Mouse (Mus musculus): ENCODE measurements at regions not wholly inside any gene's neighbourhood (a gene's known extent, or its start where the extent isn't known, plus 50 kb on each side); places are given as distances from the start of the nearest gene placed in this dataset.

GRCm38 (mm10) chrX:11435338-11435737, 107.7 kb downstream of the H2al1j start:
- TF ChIP-seq CTCF (IDR thresholded peaks at IDR 0.05; ENCODE audit: borderline replicate concordance, extremely low read depth, insufficient read depth, insufficient read length) = no peak
- DNase-seq (ENCODE audit: low read depth) = no peak

DNA sequence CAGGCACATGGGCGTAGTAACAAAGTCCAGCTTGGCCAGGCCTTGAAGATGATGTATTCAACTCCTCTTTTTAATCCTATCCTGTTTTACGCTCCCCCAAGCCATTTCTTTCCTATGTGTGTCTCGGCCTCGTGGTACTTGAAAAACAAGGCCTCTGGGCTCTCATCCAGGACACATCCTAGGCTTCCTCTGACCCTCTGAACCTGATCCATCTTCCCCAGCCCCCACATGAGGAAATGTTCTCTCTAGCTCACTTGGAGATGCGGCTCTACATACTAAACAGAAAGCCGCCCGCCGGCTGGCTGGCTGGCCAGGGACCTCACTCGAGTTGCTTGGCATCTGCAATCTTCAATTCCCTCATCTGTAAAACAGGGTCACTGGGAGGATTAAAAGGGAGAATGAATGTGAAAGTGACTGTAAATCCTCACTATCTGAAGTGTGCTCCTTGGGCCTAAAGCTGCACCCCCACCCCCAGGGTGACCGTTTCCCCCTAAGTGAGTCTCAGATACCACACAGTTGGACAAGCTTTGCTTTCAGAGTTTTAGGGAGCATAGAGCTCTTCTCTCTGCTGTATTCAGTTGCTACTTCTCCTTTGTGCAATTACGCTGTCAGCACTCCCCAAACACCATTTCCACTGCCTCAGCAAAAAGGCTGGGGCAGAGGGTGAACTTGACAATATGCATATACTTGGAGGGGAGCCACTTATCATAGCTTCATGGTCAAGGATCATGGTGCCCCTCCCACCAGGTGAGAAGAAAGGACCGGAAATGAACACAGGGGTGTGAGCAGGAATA, 109.7 kb downstream of the H2al1j start:
- TF ChIP-seq CTCF (IDR thresholded peaks at IDR 0.05; ENCODE audit: borderline replicate concordance, extremely low read depth, insufficient read depth, insufficient read length) = no peak
- peak; percentile 83 for DNase-seq (ENCODE audit: low read depth)

- TF ChIP-seq POLR2A (IDR thresholded peaks at IDR 0.05; ENCODE audit: borderline replicate concordance, extremely low read depth, insufficient read depth, insufficient read length, poor library complexity, severe bottlenecking) (no peak), CTCF (IDR thresholded peaks at IDR 0.05; ENCODE audit: borderline replicate concordance, extremely low read depth, insufficient read depth, insufficient read length) (peak; percentile 26; the same call in 1 of the 2 replicates)
- no peak for DNase-seq (ENCODE audit: low read depth)
These were observed 115.9 kb downstream of the H2al1j start for GRCm38 (mm10) chrX:11443543-11443942.

DNA sequence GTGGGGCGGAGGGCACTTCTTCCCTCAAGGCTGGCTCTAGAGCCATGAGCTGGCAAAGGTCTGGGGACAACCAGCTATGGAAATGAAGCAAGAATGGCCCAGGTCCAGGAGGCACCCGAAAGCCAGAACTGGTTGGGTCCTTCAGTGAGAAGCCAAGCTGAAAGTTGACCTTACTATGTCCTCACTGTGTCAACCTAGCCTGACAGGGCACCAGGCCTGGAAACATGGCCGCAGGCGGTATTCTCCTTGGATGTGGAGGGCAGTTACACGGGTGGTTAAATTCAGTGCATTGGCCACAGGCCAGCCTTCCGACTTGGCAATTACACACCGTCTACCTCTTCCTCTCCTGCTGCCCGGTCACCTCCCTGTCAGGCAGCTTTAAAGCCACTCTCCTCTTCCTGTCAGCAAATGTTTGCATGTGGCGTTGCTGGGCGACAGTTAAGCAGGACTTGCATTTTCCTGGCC, 116.7 kb downstream of the H2al1j start:
- TF ChIP-seq CTCF (IDR thresholded peaks at IDR 0.05; ENCODE audit: borderline replicate concordance, extremely low read depth, insufficient read depth, insufficient read length) = no peak
- TF ChIP-seq POLR2A (IDR thresholded peaks at IDR 0.05; ENCODE audit: borderline replicate concordance, extremely low read depth, insufficient read depth, insufficient read length, poor library complexity, severe bottlenecking) = no peak
- no peak for DNase-seq (ENCODE audit: low read depth)

DNA sequence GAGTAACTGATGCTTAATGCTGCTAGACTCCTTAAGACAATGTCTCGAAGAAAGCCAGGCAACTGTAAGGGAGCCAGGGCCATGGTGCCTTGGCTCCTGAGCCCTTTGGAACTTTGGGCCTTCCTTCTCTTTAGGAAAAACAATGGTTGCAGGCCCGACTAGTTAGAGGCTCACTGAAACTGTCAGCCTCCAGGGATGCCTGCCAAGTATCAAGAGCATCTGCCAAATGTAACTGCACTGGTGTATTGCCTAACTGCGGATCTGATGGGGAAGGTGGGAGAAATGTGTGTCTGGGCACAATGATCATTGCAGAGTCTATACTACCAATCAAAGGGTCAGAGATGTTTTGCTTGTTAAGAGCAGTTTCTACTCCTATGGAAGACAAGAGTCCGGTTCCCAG, 121.1 kb downstream of the H2al1j start:
- TF ChIP-seq CTCF (IDR thresholded peaks at IDR 0.05; ENCODE audit: borderline replicate concordance, extremely low read depth, insufficient read depth, insufficient read length) = no peak
- TF ChIP-seq POLR2A (IDR thresholded peaks at IDR 0.05; ENCODE audit: borderline replicate concordance, extremely low read depth, insufficient read depth, insufficient read length, poor library complexity, severe bottlenecking) = no peak
- DNase-seq (ENCODE audit: low read depth) = peak; percentile 70

- peak; percentile 35 for DNase-seq (ENCODE audit: low read depth)
- no peak for TF ChIP-seq CTCF (IDR thresholded peaks at IDR 0.05; ENCODE audit: borderline replicate concordance, extremely low read depth, insufficient read depth, insufficient read length)
- no peak for TF ChIP-seq POLR2A (IDR thresholded peaks at IDR 0.05; ENCODE audit: borderline replicate concordance, extremely low read depth, insufficient read depth, insufficient read length, poor library complexity, severe bottlenecking)
These were observed 130.9 kb downstream of the H2al1j start for GRCm38 (mm10) chrX:11458521-11458920.

GRCm38 (mm10) chrX:11463955-11464511, 136.4 kb downstream of the H2al1j start:
- DNase-seq (ENCODE audit: low read depth) = no peak
- TF ChIP-seq POLR2A (IDR thresholded peaks at IDR 0.05; ENCODE audit: borderline replicate concordance, extremely low read depth, insufficient read depth, insufficient read length, poor library complexity, severe bottlenecking) (no peak), CTCF (IDR thresholded peaks at IDR 0.05; ENCODE audit: borderline replicate concordance, extremely low read depth, insufficient read depth, insufficient read length) (no peak)

DNA sequence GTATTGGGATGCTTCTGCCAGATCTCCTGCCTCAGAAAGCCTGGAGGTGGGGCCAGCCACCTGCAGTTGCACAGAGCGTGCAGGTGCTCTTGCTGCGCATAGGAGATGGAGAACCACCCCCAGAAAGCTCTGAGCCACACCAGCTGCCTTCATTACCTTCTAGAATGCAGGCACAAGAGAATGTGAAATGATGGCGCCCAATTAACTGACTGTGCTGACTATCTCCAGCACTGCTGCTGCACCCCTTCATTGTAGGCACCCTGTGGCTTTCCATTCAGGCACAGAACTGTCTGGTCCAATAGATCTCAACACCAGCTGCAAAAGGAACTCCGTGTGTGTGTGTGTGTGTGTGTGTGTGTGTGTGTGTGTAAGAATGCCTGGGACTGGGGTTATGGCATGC, 138.6 kb downstream of the H2al1j start:
- DNase-seq (ENCODE audit: low read depth) = peak; percentile 63
- TF ChIP-seq POLR2A (IDR thresholded peaks at IDR 0.05; ENCODE audit: borderline replicate concordance, extremely low read depth, insufficient read depth, insufficient read length, poor library complexity, severe bottlenecking) (no peak), CTCF (IDR thresholded peaks at IDR 0.05; ENCODE audit: borderline replicate concordance, extremely low read depth, insufficient read depth, insufficient read length) (no peak)

- TF ChIP-seq CTCF (IDR thresholded peaks at IDR 0.05; ENCODE audit: borderline replicate concordance, extremely low read depth, insufficient read depth, insufficient read length) = no peak
- TF ChIP-seq POLR2A (IDR thresholded peaks at IDR 0.05; ENCODE audit: borderline replicate concordance, extremely low read depth, insufficient read depth, insufficient read length, poor library complexity, severe bottlenecking) = no peak
- DNase-seq (ENCODE audit: low read depth) = peak; percentile 87
These were observed 152.2 kb downstream of the H2al1j start for GRCm38 (mm10) chrX:11479696-11480339.

- peak; percentile 85 for DNase-seq (ENCODE audit: low read depth)
- TF ChIP-seq POLR2A (IDR thresholded peaks at IDR 0.05; ENCODE audit: borderline replicate concordance, extremely low read depth, insufficient read depth, insufficient read length, poor library complexity, severe bottlenecking) (no peak), CTCF (IDR thresholded peaks at IDR 0.05; ENCODE audit: borderline replicate concordance, extremely low read depth, insufficient read depth, insufficient read length) (no peak)
These were observed 154.5 kb downstream of the H2al1j start for GRCm38 (mm10) chrX:11482141-11482540.

DNA sequence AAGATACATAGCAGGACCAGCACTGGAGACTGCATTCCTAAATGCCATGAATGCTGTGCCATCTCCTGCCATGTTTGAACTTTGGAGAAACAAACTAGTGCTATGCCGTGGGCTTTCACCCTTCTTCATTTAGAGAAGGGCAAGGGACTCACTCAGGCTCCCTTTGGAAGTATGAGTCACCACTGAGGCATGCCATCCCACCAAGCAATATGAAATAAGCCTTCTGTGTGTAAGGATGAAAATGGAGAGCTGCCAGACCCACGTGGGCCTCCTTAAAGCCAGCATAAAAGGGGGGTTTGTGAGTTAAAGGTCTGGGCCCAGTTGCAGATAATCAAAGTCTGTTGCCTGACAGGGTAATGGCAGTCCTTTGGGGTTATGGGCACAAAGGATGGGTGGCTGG, 159.0 kb downstream of the H2al1j start:
- DNase-seq (ENCODE audit: low read depth) = peak; percentile 81
- TF ChIP-seq POLR2A (IDR thresholded peaks at IDR 0.05; ENCODE audit: borderline replicate concordance, extremely low read depth, insufficient read depth, insufficient read length, poor library complexity, severe bottlenecking) = no peak
- no peak for TF ChIP-seq CTCF (IDR thresholded peaks at IDR 0.05; ENCODE audit: borderline replicate concordance, extremely low read depth, insufficient read depth, insufficient read length)

DNA sequence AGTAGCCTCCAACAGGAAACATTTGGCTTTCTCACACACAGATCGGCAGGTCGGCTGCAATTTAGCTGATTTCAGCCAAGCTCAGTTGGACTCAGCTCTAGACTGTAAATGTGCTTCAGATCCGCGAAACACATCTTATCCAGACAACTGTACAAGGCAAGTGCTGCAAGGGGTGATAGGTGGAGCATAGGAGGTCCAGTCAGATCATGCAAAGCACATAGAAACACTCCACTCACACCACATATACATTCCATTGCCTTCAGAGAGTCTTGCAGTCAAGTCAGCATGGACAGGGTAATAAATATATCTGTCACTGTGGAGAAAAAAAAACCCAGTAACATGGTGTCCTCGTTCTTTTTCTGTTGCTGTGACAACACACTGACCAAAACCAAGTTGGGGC, 160.3 kb downstream of the H2al1j start:
- TF ChIP-seq CTCF (IDR thresholded peaks at IDR 0.05; ENCODE audit: borderline replicate concordance, extremely low read depth, insufficient read depth, insufficient read length) (no peak), POLR2A (IDR thresholded peaks at IDR 0.05; ENCODE audit: borderline replicate concordance, extremely low read depth, insufficient read depth, insufficient read length, poor library complexity, severe bottlenecking) (no peak)
- DNase-seq (ENCODE audit: low read depth) = peak; percentile 18
